Mouse (Mus musculus): Measurements from ENCODE around the gene Ppp1cc.

DNA sequence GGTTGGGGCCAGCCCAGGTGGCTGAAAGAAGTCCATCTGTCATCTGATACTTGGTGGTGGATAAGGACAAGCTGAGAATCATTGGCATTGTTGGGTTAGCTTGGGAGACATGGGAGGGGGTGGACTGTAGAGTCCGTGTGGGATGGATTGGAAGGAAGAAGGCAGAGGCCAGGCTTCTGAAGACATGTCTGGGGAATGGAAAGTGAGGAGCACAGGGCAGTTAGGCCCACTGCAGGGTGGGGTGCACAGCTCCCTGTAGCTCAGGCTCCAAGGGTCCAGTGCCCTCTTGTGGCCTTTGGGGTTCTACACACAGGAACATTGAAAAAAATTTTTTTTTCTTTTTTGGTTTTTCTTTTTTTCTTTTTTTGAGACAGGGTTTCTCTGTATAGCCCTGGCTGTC lies 18.3 kb downstream of the Ppp1cc start:
- TF ChIP-seq CTCF (IDR thresholded peaks at IDR 0.05; ENCODE audit: low read depth) (peak; percentile 75), EP300 (IDR thresholded peaks at IDR 0.05; ENCODE audit: low read depth) (no peak)
